Mouse (Mus musculus) neural tube, embryonic 12.5 days (tissue): ENCODE measurements around the gene Golga3. TPM values are rescaled to one million over a fixed set of nuclear protein-coding genes. Genes with fewer than 3 reads are reported as not detected.
A peak's percentile ranks its signal among the peaks of the same experiment; 100 is the strongest.

ENCODE experiments used
- ATAC-seq: fragments of 200-750 bp; cut with Nextera tagmentation; 2 replicates; pipeline ENCODE4 v1.8.0; 2017; ENCODE audit warnings: low read depth, mild to moderate bottlenecking, moderate TSS enrichment, moderate library complexity; ENCODE audit not compliant: low FRiP score
- H3K27ac ChIP-seq: fragments of 300-500 bp; sonication (generic); 2 replicates; pipeline ENCODE4 v1.5.1; 2016
- H3K27me3 ChIP-seq: fragments of 300-500 bp; sonication (generic); replicated peaks from 2 replicates; pipeline ENCODE4 v1.6.1; 2016; ENCODE audit warnings: mild to moderate bottlenecking
- H3K36me3 ChIP-seq: fragments of 300-500 bp; sonication (generic); 2 replicates; pipeline ENCODE4 v1.6.1; 2016; ENCODE audit warnings: mild to moderate bottlenecking
- H3K4me1 ChIP-seq: fragments of 300-500 bp; sonication (generic); 2 replicates; pipeline ENCODE4 v1.6.1; 2016
- H3K4me2 ChIP-seq: fragments of 300-500 bp; sonication (generic); replicated peaks from 2 replicates; pipeline ENCODE4 v1.6.1; 2016; ENCODE audit warnings: mild to moderate bottlenecking
- H3K4me3 ChIP-seq: fragments of 300-500 bp; sonication (generic); 2 replicates; pipeline ENCODE4 v1.5.1; 2016
- H3K9ac ChIP-seq: fragments of 300-500 bp; sonication (generic); 2 replicates; pipeline ENCODE4 v1.6.1; 2016; ENCODE audit warnings: mild to moderate bottlenecking
- H3K9me3 ChIP-seq: fragments of 300-500 bp; sonication (generic); 2 replicates; pipeline ENCODE4 v1.6.1; 2016; ENCODE audit warnings: mild to moderate bottlenecking
- WGBS: fragments of 180-500 bp; shearing (Covaris S2); methylation state at CpG from one replicate; pipeline ENCODE4 v1.1.7; 2016; 5-methylcytosine and 5-hydroxymethylcytosine counted together
- polyA plus RNA-seq: library from polyadenylated mRNA; unstranded; fragments of >200 nt; fragmentation: Nextera tagmentation; extraction: Ambion mirVana; gene quantifications from 2 replicates; pipeline ENCODE4 v1.2.1, GENCODE M21; 2016

The Golga3 gene
- 23.0 and 24.4 TPM in 2 replicates for polyA plus RNA-seq

GRCm38 (mm10) chr5:110176362-110177020 lies at the start of gene Golga3:
Gene Golga3 (plus strand): TSS chr5:110176701.
- WGBS = under 1% methylated on average over 41 of the region's 41 CpGs
- H3K27ac ChIP-seq = no peak within 1 kb of the TSS
- peak within 1 kb of the TSS; percentile 92 for H3K4me3 ChIP-seq
- H3K27me3 ChIP-seq = no peaks in the 10 kb centered on the region
- peaks cover 9% of the 10 kb centered on the region for H3K4me1 ChIP-seq
- no peaks in the 10 kb centered on the region for H3K9me3 ChIP-seq
- peaks cover 11% of the 10 kb centered on the region; the same call in 1 of the 2 replicates for H3K36me3 ChIP-seq
- H3K4me2 ChIP-seq = peak within 1 kb of the TSS; percentile 90
- peak within 1 kb of the TSS; percentile 84 for H3K9ac ChIP-seq
- ATAC-seq = peak; percentile 97

DNA sequence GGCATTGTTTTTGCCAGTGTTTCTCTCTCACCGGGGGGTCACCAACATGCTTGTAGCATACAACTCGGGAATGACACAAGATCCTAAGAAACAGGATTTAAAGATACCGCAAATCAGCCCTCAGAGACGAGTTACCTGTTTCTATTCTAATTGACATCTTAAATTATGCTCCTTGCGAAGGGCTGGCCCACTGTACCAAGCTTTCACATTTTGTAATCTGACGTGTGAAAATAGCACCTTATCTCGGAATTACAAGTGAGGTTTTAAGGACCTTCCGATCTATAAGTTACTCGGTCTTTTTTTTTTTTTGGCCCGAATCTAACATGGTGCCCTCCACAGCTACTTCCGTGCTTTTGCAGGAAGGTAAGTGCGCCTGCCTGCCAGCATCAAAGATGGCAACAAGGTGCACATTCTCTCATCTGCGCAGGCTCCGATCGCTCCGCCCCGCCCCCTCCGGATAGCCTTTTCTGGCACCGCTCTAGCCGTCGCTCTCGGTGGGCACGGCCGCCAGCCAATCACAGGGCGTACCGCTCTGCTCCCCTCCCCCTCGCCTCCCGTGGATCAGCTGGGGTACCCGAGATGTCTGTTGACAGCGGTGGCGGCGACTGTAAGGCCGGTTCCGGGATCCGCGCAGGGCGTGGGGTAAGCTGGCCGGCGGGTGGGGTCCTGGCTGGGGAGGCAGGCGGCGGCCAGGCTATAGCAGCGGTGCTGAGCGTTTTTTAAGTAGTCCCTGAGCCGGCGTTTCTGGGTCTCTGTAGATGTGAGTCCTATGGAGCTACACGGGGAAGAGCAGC lies 41.0 kb upstream of the Golga3 start, which contains the start of gene Chfr:
Gene Chfr (plus strand): TSS at position 550 of the 794 bp plus-strand sequence.
- peak within 1 kb of the TSS; percentile 79 for H3K9ac ChIP-seq
- H3K36me3 ChIP-seq = peaks cover 19% of the 10 kb centered on the region
- peak within 1 kb of the TSS; percentile 83 for H3K4me3 ChIP-seq
- WGBS = 4% methylated on average over 46 of the region's 46 CpGs
- H3K27ac ChIP-seq = 0 out of 2 replicates have a peak within 1 kb of the TSS, but pooled peaks have one; percentile 8
- peak; percentile 100 for ATAC-seq
- H3K27me3 ChIP-seq = no peaks in the 10 kb centered on the region
- H3K4me2 ChIP-seq = peak within 1 kb of the TSS; percentile 62
- H3K9me3 ChIP-seq = peaks cover 1% of the 10 kb centered on the region; the same call in 1 of the 2 replicates
- no peaks in the 10 kb centered on the region for H3K4me1 ChIP-seq

DNA sequence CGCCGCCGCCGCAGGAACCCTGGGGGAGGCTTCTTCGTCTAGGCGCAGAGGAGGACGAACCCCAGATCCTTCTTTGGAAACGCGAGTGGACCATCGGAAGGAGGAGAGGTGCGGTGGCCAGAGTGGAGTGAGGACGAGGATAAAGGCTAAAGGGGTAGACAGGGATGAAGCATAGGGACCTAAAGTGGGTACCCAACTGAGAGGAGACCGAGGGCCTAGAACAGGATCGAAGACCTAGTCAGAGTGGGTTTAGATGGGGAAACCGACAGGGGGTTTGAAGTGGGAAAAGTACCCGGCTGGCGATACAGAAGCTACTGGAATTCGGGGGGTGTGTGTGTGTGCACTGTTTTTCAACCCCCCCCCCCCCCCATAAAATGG lies 40.4 kb upstream of the Golga3 start:
- Histone ChIP-seq H3K9ac (peak overlapping the region; percentile 79), H3K27me3 (no peaks in the 10 kb centered on the region), H3K27ac (0 out of 2 replicates have a peak overlapping the region, but pooled peaks have one; percentile 8), H3K9me3 (no peaks in the 10 kb centered on the region), H3K36me3 (peaks cover 17% of the 10 kb centered on the region), H3K4me3 (peak overlapping the region; percentile 83), H3K4me2 (peak overlapping the region; percentile 62), H3K4me1 (no peaks in the 10 kb centered on the region)
- peak; percentile 64 for ATAC-seq
- 6% methylated on average over 18 of the region's 18 CpGs for WGBS

- H3K4me2 ChIP-seq = no peak overlapping the region
- H3K27me3 ChIP-seq = no peaks in the 10 kb centered on the region
- no peaks in the 10 kb centered on the region for H3K4me1 ChIP-seq
- no peak overlapping the region for H3K4me3 ChIP-seq
- ATAC-seq = no peak
- peaks cover 24% of the 10 kb centered on the region for H3K36me3 ChIP-seq
- H3K27ac ChIP-seq = no peak overlapping the region
- no peaks in the 10 kb centered on the region for H3K9me3 ChIP-seq
- WGBS = 94% methylated on average over 3 of the region's 3 CpGs
- no peak overlapping the region for H3K9ac ChIP-seq
Observed at GRCm38 (mm10) chr5:110137816-110138215, 38.7 kb upstream of the Golga3 start.

GRCm38 (mm10) chr5:110139325-110139724 lies 37.2 kb upstream of the Golga3 start:
- no peak for ATAC-seq
- Histone ChIP-seq H3K27ac (no peak overlapping the region), H3K9ac (no peak overlapping the region), H3K36me3 (peaks cover 35% of the 10 kb centered on the region), H3K4me3 (no peak overlapping the region), H3K4me1 (no peaks in the 10 kb centered on the region), H3K4me2 (no peak overlapping the region), H3K27me3 (no peaks in the 10 kb centered on the region), H3K9me3 (no peaks in the 10 kb centered on the region)
- 94% methylated on average over 3 of the region's 3 CpGs for WGBS

- Histone ChIP-seq H3K27me3 (no peaks in the 10 kb centered on the region), H3K36me3 (peaks cover 45% of the 10 kb centered on the region), H3K9me3 (no peaks in the 10 kb centered on the region), H3K4me3 (no peak overlapping the region), H3K4me2 (no peak overlapping the region), H3K9ac (no peak overlapping the region), H3K4me1 (no peaks in the 10 kb centered on the region), H3K27ac (no peak overlapping the region)
- WGBS = 94% methylated on average over 7 of the region's 7 CpGs
- no peak for ATAC-seq
Observed at GRCm38 (mm10) chr5:110140424-110140823, 36.1 kb upstream of the Golga3 start.

- Histone ChIP-seq H3K27me3 (no peaks in the 10 kb centered on the region), H3K9ac (no peak overlapping the region), H3K4me1 (no peaks in the 10 kb centered on the region), H3K36me3 (peaks cover 61% of the 10 kb centered on the region), H3K27ac (no peak overlapping the region), H3K4me3 (no peak overlapping the region), H3K4me2 (no peak overlapping the region), H3K9me3 (no peaks in the 10 kb centered on the region)
- no peak for ATAC-seq
- 96% methylated on average over 2 of the region's 2 CpGs for WGBS
Observed at GRCm38 (mm10) chr5:110142309-110142708, 34.2 kb upstream of the Golga3 start.

GRCm38 (mm10) chr5:110143007-110143406 lies 33.5 kb upstream of the Golga3 start:
- Histone ChIP-seq H3K27me3 (no peaks in the 10 kb centered on the region), H3K4me2 (no peak overlapping the region), H3K4me3 (no peak overlapping the region), H3K9ac (no peak overlapping the region), H3K27ac (no peak overlapping the region), H3K9me3 (no peaks in the 10 kb centered on the region), H3K4me1 (no peaks in the 10 kb centered on the region), H3K36me3 (peaks cover 67% of the 10 kb centered on the region)
- no peak for ATAC-seq
- 92% methylated on average over 5 of the region's 5 CpGs for WGBS

DNA sequence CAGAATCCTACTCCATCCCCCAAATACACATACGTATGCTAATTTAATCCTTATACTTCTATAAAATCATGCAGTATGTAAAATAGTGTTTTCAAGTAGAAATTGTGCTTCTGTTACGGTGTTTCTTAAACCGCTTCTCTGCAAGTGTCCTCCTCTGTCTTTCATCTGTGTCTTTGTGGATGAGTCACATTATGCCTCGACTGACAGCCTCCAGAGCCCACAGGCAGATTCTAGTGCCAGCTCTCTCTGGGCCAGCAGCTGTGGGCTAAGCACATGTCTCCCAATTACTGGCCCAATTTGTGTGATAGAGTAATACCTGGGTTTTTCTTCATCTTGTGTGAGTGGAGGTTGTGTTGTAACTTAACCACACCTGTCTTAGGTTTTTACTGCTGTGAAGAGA lies 7.1 kb upstream of the Golga3 start:
- Histone ChIP-seq H3K9me3 (no peaks in the 10 kb centered on the region), H3K4me1 (no peaks in the 10 kb centered on the region), H3K9ac (no peak overlapping the region), H3K4me3 (no peak overlapping the region), H3K27ac (no peak overlapping the region), H3K36me3 (peaks cover 70% of the 10 kb centered on the region), H3K27me3 (no peaks in the 10 kb centered on the region), H3K4me2 (no peak overlapping the region)
- ATAC-seq = no peak
- WGBS = 93% methylated on average over 4 of the region's 4 CpGs

DNA sequence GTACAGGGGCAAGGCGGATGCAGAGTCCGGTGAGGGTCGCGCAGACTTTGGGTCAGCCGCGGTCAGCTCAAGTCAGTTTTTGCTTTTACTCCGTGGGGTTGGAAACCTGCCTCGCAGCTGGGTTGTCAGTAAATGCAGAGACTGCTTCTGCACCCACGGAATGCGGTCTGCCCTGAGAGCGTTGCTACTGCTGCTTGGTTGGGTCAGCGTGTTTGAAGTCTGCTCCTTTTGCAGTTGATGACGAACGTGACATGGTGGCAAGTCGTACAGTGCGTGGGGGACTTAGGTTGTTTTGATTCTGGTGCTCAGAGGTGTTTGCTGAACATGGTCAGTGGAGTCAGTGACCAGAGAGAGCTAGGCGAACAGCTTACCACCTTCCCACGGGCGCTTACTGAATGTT lies 520 bp downstream of the Golga3 start:
- ATAC-seq = peak; percentile 17
- Histone ChIP-seq H3K27me3 (no peaks in the 10 kb centered on the region), H3K36me3 (peaks cover 13% of the 10 kb centered on the region), H3K9me3 (no peaks in the 10 kb centered on the region), H3K27ac (no peak overlapping the region), H3K4me3 (peak overlapping the region; percentile 92), H3K9ac (peak overlapping the region; percentile 84), H3K4me1 (peaks cover 9% of the 10 kb centered on the region), H3K4me2 (peak overlapping the region; percentile 90)
- 4% methylated on average over 19 of the region's 19 CpGs for WGBS

DNA sequence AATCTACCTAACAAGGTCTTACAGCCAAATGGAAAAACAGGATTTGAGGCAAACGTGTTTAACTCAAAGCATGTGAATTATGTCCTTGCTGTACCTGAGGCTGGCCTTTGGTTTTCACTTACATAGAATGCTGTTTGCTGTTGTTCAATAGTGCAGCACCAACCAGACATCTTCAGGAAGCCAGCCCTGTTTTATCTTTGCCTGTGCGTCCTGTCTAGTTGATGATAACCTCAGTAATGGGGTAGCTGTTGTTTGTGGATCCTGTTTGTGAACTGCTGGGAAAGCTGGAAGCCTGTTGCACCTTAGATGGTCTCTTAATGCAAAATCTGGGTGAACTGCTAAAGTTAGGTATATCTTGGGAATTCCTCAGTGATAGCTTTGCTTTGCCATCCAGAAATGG lies 2.1 kb downstream of the Golga3 start:
- no peak for ATAC-seq
- Histone ChIP-seq H3K27me3 (no peaks in the 10 kb centered on the region), H3K36me3 (peaks cover 16% of the 10 kb centered on the region), H3K4me2 (no peak overlapping the region), H3K4me3 (no peak overlapping the region), H3K9ac (no peak overlapping the region), H3K4me1 (peaks cover 9% of the 10 kb centered on the region), H3K27ac (no peak overlapping the region), H3K9me3 (no peaks in the 10 kb centered on the region)
- 91% methylated on average over 2 of the region's 2 CpGs for WGBS

- Histone ChIP-seq H3K27ac (no peak overlapping the region), H3K9me3 (no peaks in the 10 kb centered on the region), H3K4me2 (no peak overlapping the region), H3K4me1 (peaks cover 9% of the 10 kb centered on the region), H3K36me3 (peaks cover 39% of the 10 kb centered on the region), H3K4me3 (no peak overlapping the region), H3K9ac (no peak overlapping the region), H3K27me3 (no peaks in the 10 kb centered on the region)
- no peak for ATAC-seq
- 92% methylated on average over 5 of the region's 5 CpGs for WGBS
Observed at GRCm38 (mm10) chr5:110181716-110182115, 5.2 kb downstream of the Golga3 start.
